Mouse (Mus musculus) kidney, embryonic 14.5 days (tissue): ENCODE data around the gene Pagr1a. TPM values are rescaled to one million over a fixed set of nuclear protein-coding genes. Genes with fewer than 3 reads are reported as not detected.

Experiments
- ATAC-seq: fragments of 200-750 bp; cut with Nextera tagmentation; 2 replicates; pipeline ENCODE4 v1.8.0; 2017; ENCODE audit warnings: moderate number of reproducible peaks, mild to moderate bottlenecking, moderate TSS enrichment, moderate library complexity; ENCODE audit not compliant: low FRiP score, low TSS enrichment
- H3K27ac ChIP-seq: fragments of 300-500 bp; sonication (generic); 2 replicates; pipeline ENCODE4 v1.5.1; 2014; ENCODE audit warnings: low read depth, mild to moderate bottlenecking, low read length, moderate library complexity, mixed read lengths
- H3K27me3 ChIP-seq: fragments of 300-500 bp; sonication (generic); 2 replicates; pipeline ENCODE4 v1.6.1; 2014; ENCODE audit warnings: mild to moderate bottlenecking, low read length; ENCODE audit not compliant: control insufficient read depth, insufficient read depth
- H3K36me3 ChIP-seq: fragments of 300-500 bp; sonication (generic); 2 replicates; pipeline ENCODE4 v1.6.1; 2014; ENCODE audit warnings: low read length, mixed read lengths; ENCODE audit not compliant: control insufficient read depth, insufficient read depth
- H3K4me1 ChIP-seq: fragments of 300-500 bp; sonication (generic); 2 replicates; pipeline ENCODE4 v1.6.1; 2014; ENCODE audit warnings: low read length, mixed read lengths; ENCODE audit not compliant: control insufficient read depth, insufficient read depth
- H3K4me2 ChIP-seq: fragments of 300-500 bp; sonication (generic); replicated peaks from 2 replicates; pipeline ENCODE4 v1.6.1; 2014; ENCODE audit warnings: low read depth, mild to moderate bottlenecking, low read length
- H3K4me3 ChIP-seq: fragments of 300-500 bp; sonication (generic); 2 replicates; pipeline ENCODE4 v1.5.1; 2014; ENCODE audit warnings: mild to moderate bottlenecking, low read length
- H3K9ac ChIP-seq: fragments of 300-500 bp; sonication (generic); 2 replicates; pipeline ENCODE4 v1.6.1; 2014; ENCODE audit warnings: low read depth, mild to moderate bottlenecking, low read length, moderate library complexity
- H3K9me3 ChIP-seq: fragments of 300-500 bp; sonication (generic); 2 replicates; pipeline ENCODE4 v1.6.1; 2016; ENCODE audit warnings: low read length; ENCODE audit not compliant: control insufficient read depth
- WGBS: fragments of 180-500 bp; shearing (Covaris S2); extraction: QIAGEN DNeasy Blood & Tissue Kit; methylation state at CpG from one replicate; pipeline ENCODE4 v1.1.7; 2014; 5-methylcytosine and 5-hydroxymethylcytosine counted together
- microRNA-seq: library from miRNA; unstranded; fragments of <30 nt; microRNA quantifications from one replicate; pipeline ENCODE4, GENCODE M21; 2016
- polyA plus RNA-seq: library from polyadenylated mRNA; unstranded; fragments of >200 nt; fragmentation: Nextera tagmentation; extraction: Ambion mirVana; gene quantifications from 2 replicates; pipeline ENCODE4 v1.2.1, GENCODE M21; 2014

Pagr1a gene
- polyA plus RNA-seq, 1 experiment from 2014 or later, result 41.3 TPM

DNA sequence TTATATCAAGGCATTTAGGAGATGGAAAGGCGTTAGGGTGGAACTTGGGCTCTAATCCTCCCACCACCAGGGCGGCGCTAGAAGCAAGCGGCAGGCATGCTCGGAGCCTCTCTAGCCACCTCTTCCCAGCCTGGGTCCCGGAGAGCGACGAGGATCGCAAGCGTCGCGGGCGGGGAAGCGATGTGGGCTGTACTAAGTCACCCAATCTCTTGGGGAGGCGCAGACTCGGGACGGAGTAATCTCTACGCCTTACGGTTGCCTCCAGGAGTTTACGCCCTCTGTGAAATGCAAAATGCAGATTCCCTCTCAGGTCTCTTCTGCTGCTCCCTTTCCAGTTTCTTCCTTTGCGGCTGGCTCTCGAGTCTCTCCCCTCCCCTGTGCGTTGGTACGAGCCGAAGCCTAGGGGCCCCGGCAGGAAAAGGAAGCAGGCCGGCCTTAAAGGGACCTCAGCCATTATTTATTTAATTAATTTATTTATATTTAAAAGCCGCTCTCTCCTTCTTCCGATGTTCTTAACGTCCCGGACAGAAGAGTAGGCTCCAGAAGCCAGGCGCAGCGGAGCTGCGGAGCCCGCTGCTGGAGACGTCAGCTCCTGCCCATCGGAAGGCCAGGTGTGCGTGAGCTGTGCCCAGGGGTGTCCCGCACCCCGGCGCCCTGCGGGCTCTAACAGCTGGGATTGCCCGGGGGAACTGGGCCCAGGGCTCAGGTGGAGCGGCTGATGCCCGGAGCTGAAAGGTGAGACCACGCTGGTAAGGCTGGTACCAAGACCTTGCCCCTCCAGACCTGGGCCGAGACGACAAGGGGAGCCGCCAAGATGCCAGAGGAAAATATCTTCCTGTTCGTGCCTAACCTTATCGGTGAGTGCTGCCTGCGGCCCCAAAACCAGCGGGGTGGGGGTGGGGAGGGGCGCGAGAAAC lies 40.9 kb downstream of the Pagr1a start, which contains the start of gene Cdiptos:
Gene Cdiptos (minus strand): TSS at position 149 of the 917 bp plus-strand sequence.
- ATAC-seq, result peak; percentile 96
- WGBS, result under 1% methylated on average over 55 of the region's 55 CpGs
- Histone ChIP-seq H3K36me3 (peaks cover 30% of the 10 kb centered on the region), H3K4me2 (peak within 1 kb of the TSS; percentile 58), H3K9me3 (no peaks in the 10 kb centered on the region), H3K4me1 (peaks cover 4% of the 10 kb centered on the region; the same call in 1 of the 2 replicates), H3K27me3 (no peaks in the 10 kb centered on the region), H3K27ac (peak within 1 kb of the TSS; percentile 97), H3K9ac (peak within 1 kb of the TSS; percentile 99), H3K4me3 (peak within 1 kb of the TSS; percentile 100)

DNA sequence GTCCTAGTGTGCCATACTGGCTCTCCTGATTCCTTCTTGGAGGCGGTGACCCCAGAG lies 41.4 kb downstream of the Pagr1a start, which contains the start of gene Cdipt:
Gene Cdipt (plus strand): TSS at position 22 of the 57 bp plus-strand sequence.
- no peak for ATAC-seq
- H3K9me3 ChIP-seq, result no peaks in the 10 kb centered on the region
- H3K9ac ChIP-seq, result peak within 1 kb of the TSS; percentile 99
- H3K27me3 ChIP-seq, result no peaks in the 10 kb centered on the region
- H3K4me1 ChIP-seq, result peaks cover 4% of the 10 kb centered on the region; the same call in 1 of the 2 replicates
- 0% methylated on average over 1 of the region's 1 CpGs for WGBS
- peak within 1 kb of the TSS; percentile 97 for H3K27ac ChIP-seq
- H3K36me3 ChIP-seq, result peaks cover 28% of the 10 kb centered on the region
- peak within 1 kb of the TSS; percentile 100 for H3K4me3 ChIP-seq
- H3K4me2 ChIP-seq, result peak within 1 kb of the TSS; percentile 58

DNA sequence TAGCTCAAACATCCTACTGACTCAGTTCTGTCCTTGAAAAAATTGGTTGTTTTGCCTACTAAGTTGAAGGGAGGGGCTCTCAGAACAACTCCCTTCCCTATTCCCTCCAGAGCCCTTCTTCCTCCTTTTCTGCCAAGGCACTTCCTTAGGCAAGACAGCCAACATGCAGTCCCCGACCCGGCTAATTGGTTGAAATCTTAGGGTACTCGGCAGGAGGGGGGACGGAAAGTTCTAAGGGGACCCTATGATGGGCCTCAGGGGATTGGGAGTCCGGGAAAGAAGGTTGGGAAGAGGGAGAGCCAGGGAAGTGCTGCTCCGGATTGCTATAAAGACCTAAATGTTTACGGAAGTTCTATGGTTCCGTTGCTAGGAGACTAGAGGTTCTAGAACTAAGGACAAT lies 41.7 kb downstream of the Pagr1a start:
- Histone ChIP-seq H3K27ac (peak overlapping the region; percentile 97), H3K4me3 (peak overlapping the region; percentile 100), H3K4me2 (peak overlapping the region; percentile 58), H3K9ac (peak overlapping the region; percentile 42), H3K4me1 (peaks cover 4% of the 10 kb centered on the region; the same call in 1 of the 2 replicates), H3K36me3 (peaks cover 27% of the 10 kb centered on the region), H3K27me3 (no peaks in the 10 kb centered on the region), H3K9me3 (no peaks in the 10 kb centered on the region)
- WGBS, result 14% methylated on average over 8 of the region's 8 CpGs
- ATAC-seq, result peak; percentile 30; the same call in 1 of the 2 replicates

DNA sequence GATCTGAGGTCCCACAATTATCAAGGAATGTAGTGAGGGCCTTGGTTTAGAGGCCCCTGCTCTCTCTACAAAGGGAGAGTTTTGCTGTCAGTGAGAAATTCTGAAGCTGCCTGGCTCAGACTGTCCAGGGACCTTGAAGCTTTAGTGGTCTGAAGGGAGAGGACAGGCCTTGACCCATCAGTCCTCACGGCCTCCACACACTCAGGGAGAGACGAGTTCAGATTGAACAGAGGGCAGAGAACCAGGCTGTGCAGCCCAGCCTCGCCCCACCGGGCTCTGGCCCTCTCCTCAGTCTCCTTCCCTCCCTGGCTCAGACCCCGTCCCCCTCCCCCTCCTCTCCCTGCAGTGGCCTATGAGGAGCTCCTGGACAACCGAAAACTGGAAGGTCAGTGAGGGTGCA lies 49.8 kb downstream of the Pagr1a start:
- Histone ChIP-seq H3K27ac (no peak overlapping the region), H3K9me3 (no peaks in the 10 kb centered on the region), H3K4me3 (no peak overlapping the region), H3K4me1 (no peaks in the 10 kb centered on the region), H3K4me2 (no peak overlapping the region), H3K9ac (no peak overlapping the region), H3K27me3 (peaks cover 19% of the 10 kb centered on the region), H3K36me3 (no peaks in the 10 kb centered on the region)
- ATAC-seq, result no peak
- WGBS, result 64% methylated on average over 6 of the region's 6 CpGs

DNA sequence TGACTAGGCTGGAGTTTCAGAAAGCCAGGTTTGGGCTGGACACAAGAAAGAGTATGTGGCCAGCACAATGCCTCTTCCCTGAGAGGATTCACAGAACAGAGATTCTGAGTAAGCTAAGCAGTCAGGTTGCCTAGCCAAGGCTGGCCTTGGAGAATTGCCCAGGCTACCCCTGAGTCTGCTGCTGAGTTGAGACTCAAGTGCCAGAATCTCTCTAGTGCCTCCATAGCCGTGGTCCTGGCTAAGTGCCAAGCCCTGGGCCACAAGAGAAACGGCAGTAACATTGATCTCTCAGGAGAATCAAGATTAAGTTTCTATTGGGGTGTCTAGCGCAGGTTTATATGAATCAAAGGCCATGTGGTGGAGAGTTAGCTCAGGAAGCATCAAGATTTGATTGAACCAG lies 51.6 kb downstream of the Pagr1a start:
- 70% methylated on average over 3 of the region's 3 CpGs for WGBS
- no peak overlapping the region for H3K9ac ChIP-seq
- H3K36me3 ChIP-seq, result no peaks in the 10 kb centered on the region
- no peaks in the 10 kb centered on the region for H3K9me3 ChIP-seq
- no peaks in the 10 kb centered on the region for H3K4me1 ChIP-seq
- ATAC-seq, result no peak
- no peak overlapping the region for H3K4me3 ChIP-seq
- no peak overlapping the region for H3K27ac ChIP-seq
- H3K4me2 ChIP-seq, result no peak overlapping the region
- H3K27me3 ChIP-seq, result peaks cover 20% of the 10 kb centered on the region

Small RNAs within 50 kb of the gene (microRNA-seq; reads per million reads assigned to microRNA genes)
- gene Gm44343, result not detected

Other genes with a start within 250 kb of the Pagr1a start
- 87.5 and 94.5 TPM in 2 replicates for gene Ypel3, start 240.4 kb downstream of the Pagr1a start, polyA plus RNA-seq
- gene Tbx6, start 235.9 kb downstream of the Pagr1a start, polyA plus RNA-seq, result 0.24 and 0.36 TPM in 2 replicates
- gene Ppp4c, start 224.9 kb downstream of the Pagr1a start, polyA plus RNA-seq, result 294 and 371 TPM in 2 replicates
- 0.15 TPM in 1 of 2 replicates, not detected in the other for gene Fam57b, start 219.7 kb downstream of the Pagr1a start, polyA plus RNA-seq
- not detected in 2 replicates for gene 4930451I11Rik, start 185.7 kb downstream of the Pagr1a start, polyA plus RNA-seq
- 7.2 and 8.8 TPM in 2 replicates for gene Doc2a, start 169.9 kb downstream of the Pagr1a start, polyA plus RNA-seq
- 22.8 and 23.5 TPM in 2 replicates for gene Hirip3, start 155.4 kb downstream of the Pagr1a start, polyA plus RNA-seq
- gene Ino80e, start 155.0 kb downstream of the Pagr1a start, polyA plus RNA-seq, result 92.4 and 94.0 TPM in 2 replicates
- gene Taok2, start 132.6 kb downstream of the Pagr1a start, polyA plus RNA-seq, result 24.9 and 29.2 TPM in 2 replicates
- gene Tmem219, start 94.4 kb downstream of the Pagr1a start, polyA plus RNA-seq, result 27.4 and 30.5 TPM in 2 replicates
- 13.1 and 19.4 TPM in 2 replicates for gene Kctd13, start 88.5 kb downstream of the Pagr1a start, polyA plus RNA-seq
- gene Asphd1, start 67.8 kb downstream of the Pagr1a start, polyA plus RNA-seq, result 0.16 and 0.34 TPM in 2 replicates
- gene Sez6l2, start 66.8 kb downstream of the Pagr1a start, polyA plus RNA-seq, result 1.1 and 1.7 TPM in 2 replicates
- 77.4 and 89.1 TPM in 2 replicates for gene Cdipt, start 41.4 kb downstream of the Pagr1a start, polyA plus RNA-seq
- gene Cdiptos, start 41.3 kb downstream of the Pagr1a start, polyA plus RNA-seq, result 1.3 and 2.5 TPM in 2 replicates
- gene Mvp, start 2.7 kb downstream of the Pagr1a start, polyA plus RNA-seq, result 7.7 and 9.7 TPM in 2 replicates
- gene Pagr1b, start 868 bp downstream of the Pagr1a start, polyA plus RNA-seq, result 0.31 and 0.38 TPM in 2 replicates
- gene Gm42742, start 3.7 kb upstream of the Pagr1a start, polyA plus RNA-seq, result 21.8 and 65.4 TPM in 2 replicates
- 4.1 and 9.6 TPM in 2 replicates for gene Prrt2, start 3.9 kb upstream of the Pagr1a start, polyA plus RNA-seq
- gene Maz, start 9.7 kb upstream of the Pagr1a start, polyA plus RNA-seq, result 73.1 and 77.6 TPM in 2 replicates
- gene Kif22, start 25.1 kb upstream of the Pagr1a start, polyA plus RNA-seq, result 129 and 151 TPM in 2 replicates
- not detected in 2 replicates for gene Zg16, start 70.0 kb upstream of the Pagr1a start, polyA plus RNA-seq
- gene AI467606, start 74.0 kb upstream of the Pagr1a start, polyA plus RNA-seq, result 3.5 TPM in 2 replicates
- gene Qprt, start 104.9 kb upstream of the Pagr1a start, polyA plus RNA-seq, result 8.9 and 13.0 TPM in 2 replicates
- 0.14 and 0.26 TPM in 2 replicates for gene Spn, start 120.5 kb upstream of the Pagr1a start, polyA plus RNA-seq
- gene Cd2bp2, start 178.7 kb upstream of the Pagr1a start, polyA plus RNA-seq, result 41.0 and 57.6 TPM in 2 replicates
- gene Tbc1d10b, start 191.1 kb upstream of the Pagr1a start, polyA plus RNA-seq, result 13.5 and 19.7 TPM in 2 replicates
- gene Mylpf, start 191.5 kb upstream of the Pagr1a start, polyA plus RNA-seq, result 10.3 and 11.2 TPM in 2 replicates
- 23.0 and 26.2 TPM in 2 replicates for gene Zfp553, start 215.7 kb upstream of the Pagr1a start, polyA plus RNA-seq
- 18.5 and 21.6 TPM in 2 replicates for gene Sept1, start 215.8 kb upstream of the Pagr1a start, polyA plus RNA-seq
- 59.3 and 94.9 TPM in 2 replicates for gene Zfp771, start 226.9 kb upstream of the Pagr1a start, polyA plus RNA-seq
- 252 and 290 TPM in 2 replicates for gene Dctpp1, start 243.4 kb upstream of the Pagr1a start, polyA plus RNA-seq